Mouse (Mus musculus): ENCODE data around the gene Hnrnph2. TPM values are rescaled to one million over a fixed set of nuclear protein-coding genes. Genes with fewer than 3 reads are reported as not detected.

The Hnrnph2 gene
- total and polyA plus RNA-seq, 2 experiments from 2014 or later: 42.4 to 116 TPM

GRCm38 (mm10) chrX:134588261-134588660 lies 12.7 kb upstream of the Hnrnph2 start:
- Histone ChIP-seq H3K36me3 (ENCODE audit: insufficient read depth, low read length) (no peaks in the 10 kb centered on the region), H3K9ac (replicated peaks; ENCODE audit: low read length, poor library complexity, severe bottlenecking) (no peak overlapping the region), H3K4me3 (ENCODE audit: low read depth, low read length) (no peak overlapping the region), H3K27ac (ENCODE audit: low read depth, low read length) (no peak overlapping the region), H3K4me1 (ENCODE audit: insufficient read depth, low read length) (no peaks in the 10 kb centered on the region), H3K27me3 (ENCODE audit: insufficient read depth, low read length) (no peaks in the 10 kb centered on the region), H3K4me2 (ENCODE audit: low read depth, low read length, poor library complexity, severe bottlenecking) (no peak overlapping the region), H3K9me3 (ENCODE audit: low read length) (no peaks in the 10 kb centered on the region)
- 63% methylated on average over 4 of the region's 4 CpGs for WGBS
- ATAC-seq (ENCODE audit: low FRiP score) (no peak), DNase-seq (ENCODE audit: low spot score) (no peak)
- 0 out of 2 replicates have a peak, but pooled peaks have one; percentile 8 for TF ChIP-seq CTCF (IDR thresholded peaks at IDR 0.05)

- Histone ChIP-seq H3K36me3 (ENCODE audit: insufficient read depth, low read length) (no peaks in the 10 kb centered on the region), H3K9me3 (ENCODE audit: low read length) (no peaks in the 10 kb centered on the region), H3K4me1 (ENCODE audit: insufficient read depth, low read length) (no peaks in the 10 kb centered on the region), H3K4me3 (ENCODE audit: low read depth, low read length) (no peak overlapping the region), H3K9ac (replicated peaks; ENCODE audit: low read length, poor library complexity, severe bottlenecking) (no peak overlapping the region), H3K4me2 (ENCODE audit: low read depth, low read length, poor library complexity, severe bottlenecking) (no peak overlapping the region), H3K27ac (ENCODE audit: low read depth, low read length) (no peak overlapping the region), H3K27me3 (ENCODE audit: insufficient read depth, low read length) (no peaks in the 10 kb centered on the region)
- ATAC-seq (ENCODE audit: low FRiP score): no peak
- DNase-seq (ENCODE audit: low spot score): no peak
- WGBS: 86% methylated on average over 3 of the region's 3 CpGs
- TF ChIP-seq CTCF (IDR thresholded peaks at IDR 0.05): no peak
Measured at GRCm38 (mm10) chrX:134588997-134589396, 12.0 kb upstream of the Hnrnph2 start.

- no peaks in the 10 kb centered on the region for H3K27me3 ChIP-seq (ENCODE audit: insufficient read depth, low read length)
- no peak overlapping the region for H3K9ac ChIP-seq (replicated peaks; ENCODE audit: low read length, poor library complexity, severe bottlenecking)
- TF ChIP-seq CTCF (IDR thresholded peaks at IDR 0.05): no peak
- DNase-seq (ENCODE audit: low spot score): no peak
- no peak overlapping the region for H3K4me3 ChIP-seq (ENCODE audit: low read depth, low read length)
- no peak overlapping the region for H3K27ac ChIP-seq (ENCODE audit: low read depth, low read length)
- ATAC-seq (ENCODE audit: low FRiP score): no peak
- H3K4me1 ChIP-seq (ENCODE audit: insufficient read depth, low read length): no peaks in the 10 kb centered on the region
- no peaks in the 10 kb centered on the region for H3K36me3 ChIP-seq (ENCODE audit: insufficient read depth, low read length)
- no peak overlapping the region for H3K4me2 ChIP-seq (ENCODE audit: low read depth, low read length, poor library complexity, severe bottlenecking)
- H3K9me3 ChIP-seq (ENCODE audit: low read length): no peaks in the 10 kb centered on the region
- WGBS: 67% methylated on average over 5 of the region's 5 CpGs
Measured at GRCm38 (mm10) chrX:134589836-134590235, 11.1 kb upstream of the Hnrnph2 start.

- no peak for ATAC-seq (ENCODE audit: low FRiP score)
- no peak for TF ChIP-seq CTCF (IDR thresholded peaks at IDR 0.05)
Measured at GRCm38 (mm10) chrX:134599922-134600565, 935 bp upstream of the Hnrnph2 start.

GRCm38 (mm10) chrX:134601380-134602120 lies 571 bp downstream of the Hnrnph2 start:
- Histone ChIP-seq H3K27me3 (ENCODE audit: insufficient read depth, low read length) (no peaks in the 10 kb centered on the region), H3K27ac (ENCODE audit: low read depth, low read length) (peak overlapping the region; percentile 88), H3K36me3 (ENCODE audit: insufficient read depth, low read length) (no peaks in the 10 kb centered on the region), H3K4me1 (ENCODE audit: insufficient read depth, low read length) (no peaks in the 10 kb centered on the region), H3K9me3 (ENCODE audit: low read length) (no peaks in the 10 kb centered on the region), H3K4me2 (ENCODE audit: low read depth, low read length, poor library complexity, severe bottlenecking) (peak overlapping the region; percentile 47), H3K9ac (replicated peaks; ENCODE audit: low read length, poor library complexity, severe bottlenecking) (peak overlapping the region; percentile 50; the same call in 1 of the 2 replicates), H3K4me3 (ENCODE audit: low read depth, low read length) (peak overlapping the region; percentile 49)
- ATAC-seq (ENCODE audit: low FRiP score) (peak; percentile 82), DNase-seq (ENCODE audit: low spot score) (peak; percentile 58)
- 25% methylated on average over 39 of the region's 43 CpGs for WGBS
- peak; percentile 21; the same call in 1 of the 2 replicates for TF ChIP-seq CTCF (IDR thresholded peaks at IDR 0.05)

More at GRCm38 (mm10) chrX:134599922-134600565, 935 bp upstream of the Hnrnph2 start:
- Histone ChIP-seq H3K4me3 (ENCODE audit: low read depth, low read length) (peak overlapping the region; percentile 49), H3K27me3 (ENCODE audit: insufficient read depth, low read length) (no peaks in the 10 kb centered on the region), H3K9me3 (ENCODE audit: low read length) (no peaks in the 10 kb centered on the region), H3K4me1 (ENCODE audit: insufficient read depth, low read length) (no peaks in the 10 kb centered on the region), H3K9ac (replicated peaks; ENCODE audit: low read length, poor library complexity, severe bottlenecking) (peak overlapping the region; percentile 61), H3K4me2 (ENCODE audit: low read depth, low read length, poor library complexity, severe bottlenecking) (peak overlapping the region; percentile 45), H3K36me3 (ENCODE audit: insufficient read depth, low read length) (no peaks in the 10 kb centered on the region), H3K27ac (ENCODE audit: low read depth, low read length) (peak overlapping the region; percentile 74)
- 28% methylated on average over 10 of the region's 10 CpGs for WGBS
- no peak for DNase-seq (ENCODE audit: low spot score)

- 27% methylated on average over 4 of the region's 4 CpGs for WGBS
Measured at GRCm38 (mm10) chrX:134609472-134609871, 8.5 kb downstream of the Hnrnph2 start.

More at GRCm38 (mm10) chrX:134609472-134609871, 8.5 kb downstream of the Hnrnph2 start:
- ATAC-seq (ENCODE audit: low FRiP score) (no peak), DNase-seq (ENCODE audit: low spot score) (peak; percentile 69)
- H3K27ac ChIP-seq (ENCODE audit: low read depth, low read length): no peak overlapping the region
- no peaks in the 10 kb centered on the region for H3K36me3 ChIP-seq (ENCODE audit: insufficient read depth, low read length)
- no peaks in the 10 kb centered on the region for H3K9me3 ChIP-seq (ENCODE audit: low read length)
- no peak overlapping the region for H3K9ac ChIP-seq (replicated peaks; ENCODE audit: low read length, poor library complexity, severe bottlenecking)
- no peak overlapping the region for H3K4me3 ChIP-seq (ENCODE audit: low read depth, low read length)
- H3K4me1 ChIP-seq (ENCODE audit: insufficient read depth, low read length): no peaks in the 10 kb centered on the region
- no peaks in the 10 kb centered on the region for H3K27me3 ChIP-seq (ENCODE audit: insufficient read depth, low read length)
- peak; percentile 78 for TF ChIP-seq CTCF (IDR thresholded peaks at IDR 0.05)
- H3K4me2 ChIP-seq (ENCODE audit: low read depth, low read length, poor library complexity, severe bottlenecking): no peak overlapping the region
